Mouse (Mus musculus): Measurements from ENCODE around the gene Mars.
"Not testable (repeated sequence)": the region's sequence is repeated elsewhere in the genome, so short reads cannot be mapped to it uniquely, and the experiment has no call there.

Mars gene

GRCm38 (mm10) chr10:127310523-127311475 lies 787 bp downstream of the Mars start:
- no peak for DNase-seq (ENCODE audit: low spot score)

DNA sequence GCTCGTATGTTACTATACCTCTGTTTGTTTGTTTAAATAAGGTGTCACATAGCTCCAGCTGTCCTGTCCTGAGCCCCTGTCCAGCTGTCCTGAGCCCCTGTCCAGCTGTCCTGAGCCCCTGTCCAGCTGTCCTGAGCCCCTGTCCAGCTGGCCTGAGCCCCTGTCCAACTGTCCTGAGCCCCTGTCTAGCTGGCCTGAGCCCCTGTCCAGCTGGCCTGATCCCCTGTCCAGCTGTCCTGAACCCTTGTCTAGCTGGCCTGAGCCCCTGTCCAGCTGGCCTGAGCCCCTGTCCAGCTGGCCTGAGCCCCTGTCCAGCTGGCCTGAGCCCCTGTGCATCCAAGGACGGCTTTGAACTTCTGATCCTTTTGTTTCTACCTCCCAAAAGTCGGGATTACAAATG lies 2.4 kb downstream of the Mars start:
- DNase-seq (ENCODE audit: low spot score) = not testable (repeated sequence)

DNA sequence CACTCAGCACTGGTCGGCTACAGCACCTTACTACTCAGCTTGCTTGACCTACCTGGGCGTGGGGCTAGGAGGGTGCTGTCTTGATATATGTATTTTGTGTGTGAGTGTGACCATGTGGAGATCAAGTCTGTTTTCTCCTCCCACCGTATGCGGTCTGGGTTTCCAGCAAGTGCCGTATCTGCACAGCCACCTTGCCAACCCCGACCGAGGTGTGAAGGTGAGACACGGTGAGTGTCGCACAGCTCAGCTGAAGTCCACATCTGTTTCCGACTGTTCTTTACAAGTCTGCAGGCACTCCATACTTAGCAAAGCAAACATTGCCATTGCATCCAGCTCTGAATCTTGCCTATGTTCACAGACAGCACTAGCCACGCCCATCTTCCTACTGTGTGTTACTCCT lies 8.4 kb downstream of the Mars start:
- DNase-seq (ENCODE audit: low spot score) = no peak

DNA sequence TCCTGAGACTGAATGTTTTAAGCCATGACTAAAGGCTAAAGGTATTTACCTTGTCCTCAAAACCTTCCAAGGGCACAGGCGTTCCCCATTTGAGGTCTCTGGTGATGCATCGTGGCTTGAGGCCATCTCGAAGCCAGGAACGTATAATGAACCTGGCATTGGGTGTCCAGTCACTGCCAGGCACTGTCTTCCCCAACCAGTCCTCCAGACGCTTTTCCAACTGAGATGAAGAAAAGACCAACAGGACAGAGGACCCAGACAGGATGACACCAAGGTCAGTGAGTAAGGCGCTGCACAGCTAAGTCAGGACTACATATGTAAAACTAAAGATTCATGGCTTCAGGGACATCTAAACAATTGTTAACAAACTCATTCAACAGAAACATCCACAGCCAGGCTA lies 11.2 kb downstream of the Mars start:
- DNase-seq (ENCODE audit: low spot score) = no peak

GRCm38 (mm10) chr10:127297015-127297871 lies 14.3 kb downstream of the Mars start:
- DNase-seq (ENCODE audit: low spot score) = no peak

- DNase-seq (ENCODE audit: low spot score) = no peak
Observed at GRCm38 (mm10) chr10:127295986-127296794, 15.4 kb downstream of the Mars start.

- no peak for DNase-seq (ENCODE audit: low spot score)
Observed at GRCm38 (mm10) chr10:127294895-127295510, 16.6 kb downstream of the Mars start.

DNA sequence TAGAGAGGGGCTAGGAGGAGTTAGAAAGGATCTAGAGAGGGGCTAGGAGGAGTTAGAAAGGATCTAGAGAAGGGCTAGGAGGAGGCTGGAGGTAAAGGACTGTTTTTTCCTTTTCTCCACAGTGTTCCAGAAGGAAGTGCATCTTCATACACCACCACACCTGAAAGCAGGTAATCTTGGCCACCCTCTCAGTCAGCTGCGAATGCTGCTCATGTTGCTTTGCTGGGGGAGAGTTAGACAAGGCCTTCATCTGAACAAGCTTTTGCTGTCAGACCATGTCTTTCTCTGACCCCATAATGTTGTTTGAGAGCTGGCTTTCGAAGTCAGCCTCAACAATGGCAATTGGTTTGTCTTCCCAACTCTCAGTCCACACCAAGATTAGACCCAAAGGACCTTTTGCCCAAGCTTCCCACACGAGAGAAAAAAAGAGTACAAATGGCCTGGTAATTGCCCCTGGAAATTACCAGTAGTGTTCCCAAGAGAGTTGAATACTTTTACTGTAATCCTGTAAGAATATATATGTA lies 17.9 kb downstream of the Mars start:
- DNase-seq (ENCODE audit: low spot score) = no peak

DNA sequence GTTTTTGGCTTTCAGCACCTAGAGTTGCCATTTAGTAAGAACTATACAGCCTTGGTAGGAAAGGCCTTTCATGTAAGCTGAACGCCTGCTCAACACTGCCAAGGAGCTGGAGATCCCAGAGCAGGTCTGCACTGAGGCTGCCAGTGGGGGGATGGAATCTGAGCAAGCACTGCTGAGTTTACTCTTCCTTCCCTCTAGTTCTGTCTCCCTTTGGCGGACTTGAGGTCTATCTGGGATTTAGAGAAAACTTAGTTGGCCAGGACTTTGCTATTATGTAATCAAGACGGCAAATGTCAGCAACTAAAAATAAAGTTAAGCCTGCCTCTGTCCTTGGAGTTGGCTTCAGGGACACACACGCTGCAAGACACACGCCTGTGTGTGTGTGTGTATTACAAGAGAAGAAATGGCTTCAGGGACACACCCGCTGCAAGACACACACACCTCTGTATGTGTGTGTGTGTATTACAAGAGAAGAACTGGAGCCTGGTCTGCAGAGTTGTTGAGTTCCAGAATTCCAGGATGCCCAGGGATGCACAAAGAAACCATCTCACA lies 18.5 kb downstream of the Mars start:
- no peak for DNase-seq (ENCODE audit: low spot score)

GRCm38 (mm10) chr10:127291881-127292638 lies 19.5 kb downstream of the Mars start:
- peak; percentile 16 for DNase-seq (ENCODE audit: low spot score)

DNA sequence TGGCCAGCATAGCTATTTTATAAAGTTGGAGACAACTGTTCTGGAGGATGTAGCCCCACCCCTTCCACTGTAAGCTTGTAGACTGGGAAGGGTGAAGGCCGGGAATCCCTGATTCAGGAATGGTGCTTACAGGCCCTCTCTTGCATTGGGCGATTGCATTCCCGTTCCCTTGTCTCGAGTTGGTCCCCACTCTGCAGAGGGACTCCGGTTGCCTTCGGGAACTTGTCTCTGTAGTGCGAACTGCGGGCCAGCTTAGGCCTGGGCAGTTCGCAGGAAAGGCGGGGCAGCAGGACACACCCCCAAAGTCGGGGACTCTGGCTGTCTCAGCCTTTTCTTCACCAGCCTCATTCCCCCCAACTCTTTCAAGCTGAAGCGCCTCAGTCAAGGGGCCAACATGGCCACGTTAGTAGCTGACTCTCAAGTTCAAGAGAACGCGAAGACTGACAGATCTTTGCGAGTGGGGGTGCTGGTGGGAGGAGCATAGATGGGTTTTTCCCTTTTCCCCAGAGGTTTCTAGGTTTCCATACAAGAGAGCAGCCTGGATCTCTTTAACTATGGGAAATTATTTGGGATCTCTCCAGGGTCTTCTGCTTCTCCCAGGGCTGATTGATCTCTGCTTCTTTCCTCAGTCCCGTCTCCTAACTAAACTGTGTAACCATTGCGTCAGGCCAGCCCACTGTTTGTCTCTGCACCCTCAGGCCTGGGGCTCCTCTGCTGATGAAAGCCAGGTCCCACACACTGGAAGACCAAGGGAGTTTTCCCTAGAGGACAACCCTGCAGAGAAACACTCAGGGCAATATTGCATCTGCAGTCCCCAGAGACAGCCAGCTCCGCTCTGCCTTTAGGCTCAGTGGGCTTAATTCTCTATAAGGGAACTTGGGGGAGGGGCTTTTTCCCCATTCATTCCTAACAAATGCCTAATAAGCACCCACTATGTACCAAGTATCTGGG lies 20.4 kb downstream of the Mars start:
- DNase-seq (ENCODE audit: low spot score) = peak; percentile 59

- DNase-seq (ENCODE audit: low spot score) = peak; percentile 99
Observed at GRCm38 (mm10) chr10:127290307-127290929, 21.2 kb downstream of the Mars start.

- DNase-seq (ENCODE audit: low spot score) = peak; percentile 68
Observed at GRCm38 (mm10) chr10:127289573-127290191, 21.9 kb downstream of the Mars start.

DNA sequence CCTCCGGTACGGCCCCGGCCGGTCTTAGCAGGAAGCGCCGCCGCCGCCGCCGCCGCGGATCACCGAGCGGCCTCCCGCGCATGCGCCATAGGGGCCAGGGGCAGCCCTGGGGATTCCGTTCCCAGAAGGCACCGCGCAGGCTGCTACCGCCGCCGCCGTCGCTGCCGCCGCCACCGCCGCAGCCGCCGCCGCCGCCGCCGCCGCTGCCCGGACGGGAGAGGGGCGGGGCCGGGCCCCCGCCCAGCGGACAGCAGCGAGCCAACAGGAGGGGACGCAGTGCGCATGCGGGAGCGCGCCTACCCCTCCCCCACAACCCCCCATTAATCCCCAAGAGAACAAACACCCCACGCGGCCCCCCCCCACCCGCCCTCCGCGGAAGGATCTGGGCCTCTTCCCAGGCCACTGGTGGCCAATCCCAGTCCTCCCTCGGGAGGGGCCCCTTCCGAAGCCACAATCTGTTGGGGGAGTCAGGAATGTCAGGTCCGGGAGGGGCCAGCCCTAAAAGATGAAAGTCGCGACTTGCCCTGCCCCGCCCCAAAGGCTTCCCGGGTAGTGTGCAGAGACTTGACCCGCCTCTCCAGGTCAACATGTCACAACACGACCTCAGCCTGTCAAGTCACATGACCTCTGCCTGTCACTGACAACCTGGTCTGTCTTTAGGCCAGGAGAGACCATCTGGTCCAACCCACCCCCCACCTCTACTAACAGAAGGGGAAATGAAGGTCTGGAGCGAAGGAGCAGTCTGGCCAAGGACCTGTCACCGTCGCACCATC lies 22.6 kb downstream of the Mars start, which contains the start of gene Mbd6:
Mbd6 (minus strand) TSS at position 219 of the 773 bp plus-strand sequence.
- DNase-seq (ENCODE audit: low spot score) = peak; percentile 92

DNA sequence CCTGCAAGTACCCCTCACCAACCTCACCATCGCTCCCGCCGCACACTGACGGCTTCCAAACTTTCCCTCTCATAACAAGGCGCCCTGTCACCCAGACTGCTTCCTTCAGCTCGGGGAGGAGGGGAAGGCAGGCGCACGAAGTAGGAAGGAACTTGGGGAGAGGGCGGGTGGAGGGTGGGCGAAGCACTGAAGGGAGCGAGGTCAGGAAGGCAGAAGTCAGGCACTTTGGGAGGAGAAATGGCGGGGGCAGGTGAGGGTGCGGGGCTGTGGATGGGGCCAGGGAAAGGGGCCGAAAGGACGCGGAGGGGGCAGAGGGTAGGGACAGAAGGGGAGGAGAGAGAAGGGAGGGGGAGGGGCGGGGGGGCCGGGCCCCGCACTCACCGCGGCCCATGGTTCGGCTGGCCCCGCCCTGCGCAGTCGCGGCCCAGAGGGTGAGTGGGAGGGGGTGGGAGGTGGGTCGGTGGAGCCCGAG lies 23.2 kb downstream of the Mars start:
- DNase-seq (ENCODE audit: low spot score) = peak; percentile 42

- no peak for DNase-seq (ENCODE audit: low spot score)
Observed at GRCm38 (mm10) chr10:127287936-127288293, 23.7 kb downstream of the Mars start.

GRCm38 (mm10) chr10:127287271-127287935 lies 24.2 kb downstream of the Mars start:
- DNase-seq (ENCODE audit: low spot score) = no peak

Data from T-cell, adult 2 months (primary cell).